Mouse (Mus musculus) ES-E14 (cell line): ENCODE measurements around the gene Eya2.

Experiments
- CHD2 ChIP-seq: IDR thresholded peaks from 2 replicates; pipeline ENCODE4 v1.6.1; 2014; ENCODE audit warnings: mild to moderate bottlenecking, low read depth, low read length, inconsistent platforms
- HCFC1 ChIP-seq: IDR thresholded peaks from 2 replicates; pipeline ENCODE4 v1.6.1; 2012; ENCODE audit warnings: low read length, inconsistent platforms, borderline replicate concordance; ENCODE audit not compliant: insufficient read depth
- ZC3H11A ChIP-seq: IDR thresholded peaks from 2 replicates; pipeline ENCODE4 v1.6.1; 2012; ENCODE audit warnings: low read depth, mild to moderate bottlenecking, inconsistent platforms, low read length, borderline replicate concordance

DNA sequence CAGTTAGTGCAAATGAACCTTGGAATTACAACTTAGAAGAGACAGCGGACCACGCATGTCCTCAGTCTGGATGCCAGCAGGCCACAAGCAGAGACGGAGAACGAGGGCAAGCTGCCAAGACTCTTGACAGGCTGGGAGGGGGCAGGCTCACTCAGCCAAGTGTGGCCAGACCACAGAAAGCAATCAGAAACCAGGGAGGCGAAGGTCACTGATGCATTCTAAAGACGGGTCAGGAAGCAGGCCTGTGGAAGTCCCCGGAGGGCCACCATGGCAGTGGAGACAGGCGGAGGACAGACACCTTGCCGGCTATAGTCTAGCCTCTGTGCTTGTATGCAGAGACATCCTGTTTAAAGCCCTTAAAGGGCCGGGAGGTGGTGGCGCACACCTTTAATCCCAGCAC lies 193.2 kb downstream of the Eya2 start:
- TF ChIP-seq CHD2 (no peak), ZC3H11A (no peak), HCFC1 (no peak)
